In genomic region chr1:59481456-59482291, GRCm38 (mm10) we compare ENCODE assay signal across 8 mouse cellular contexts. TPM values are rescaled to one million over a fixed set of nuclear protein-coding genes. Genes with fewer than 3 reads are reported as not detected.
DNase-seq lines count a peak whose midpoint lies in the region; ATAC-seq and TF ChIP-seq lines count a peak whose summit lies in the region.

No protein-coding gene starts in this region.

- peak overlapping the region; percentile 32 for H3K4me3 ChIP-seq in cortical plate, adult 2 months (ENCODE audit: insufficient read depth, low read length)

- 0 out of 2 replicates have a peak, but pooled peaks have one; percentile 37 for TF ChIP-seq POLR2A in cortical plate, adult 2 months (IDR thresholded peaks at IDR 0.05; ENCODE audit: extremely low read depth, insufficient read depth, low read length)

- intact Hi-C loops in left cerebral cortex, postnatal 10 days (cut with DNase I), result loop anchor here (5.0 kb wide), 1 partner anchor 169 kb away; no protein-coding TSS in a partner anchor

- peak overlapping the region; percentile 76; the same call in 1 of the 2 replicates for H3K27ac ChIP-seq in cortical plate, adult 2 months (ENCODE audit: insufficient read depth, low read length)

- no peaks in the 10 kb centered on the region; the same call in 1 of the 2 replicates for H3K4me1 ChIP-seq in cortical plate, adult 2 months (ENCODE audit: control insufficient read depth, insufficient read depth, low read length)

- DNase-seq in gastrocnemius, postnatal 10 days, result peak; percentile 90
- DNase-seq in left cerebral cortex, postnatal 10 days (ENCODE audit: extremely low spot score in 1 of 2, low spot score in 2 of 2), result peak; percentile 89 to 94
- DNase-seq in right cerebral cortex, postnatal 25 days, result peak; percentile 82
- peak; percentile 94 to 96 for DNase-seq in urinary bladder, postnatal 4 days (ENCODE audit: low spot score in 2 of 2)

- no peak for TF ChIP-seq CTCF in cortical plate, adult 2 months (IDR thresholded peaks at IDR 0.05; ENCODE audit: extremely low read depth, insufficient read depth, low read length)

- ATAC-seq in activated CD4-positive, CD25-positive, alpha-beta regulatory T cell, adult 4 months, result peak; percentile 90
- peak; percentile 93 for ATAC-seq in inflammation-experienced regulatory T-cells, adult 6 months
- ATAC-seq in megakaryocyte-erythroid progenitor cell, adult 5-6 weeks (replicated peaks; ENCODE audit: low FRiP score, low TSS enrichment, poor library complexity, severe bottlenecking), result peak; percentile 89

RNA-seq across cellular contexts. Expression of gene Fzd7, which starts 0.6 kb away (rescaled TPM):
- not detected for polyA plus RNA-seq in activated CD4-positive, CD25-positive, alpha-beta regulatory T cell, adult 4 months (2017; shearing (Covaris generic))
- 3.2 and 3.3 TPM in 2 replicates for polyA plus RNA-seq in cortical plate, adult 2 months (2012; rRNA removed)
- total RNA-seq in gastrocnemius, postnatal 10 days (2021), result 10 to 100 TPM; 35.8 to 37.6 TPM
- under 1 TPM in 1 of 3 experiments, not detected in 2; 0.13 TPM for polyA plus RNA-seq in inflammation-experienced regulatory T-cells, adult 6 months (2017; shearing (Covaris generic))
- 1 to 10 TPM; 5.4 to 6.1 TPM for total RNA-seq in left cerebral cortex, postnatal 10 days (2021)
- total RNA-seq in megakaryocyte-erythroid progenitor cell, adult 5-6 weeks (2014; fragmentation: Nextera tagmentation), result 14.0 and 16.1 TPM in 2 replicates
- 15.4 and 18.0 TPM in 2 replicates for total RNA-seq in megakaryocyte-erythroid progenitor cell, adult 5-6 weeks (2017)

RNA-seq across cellular contexts. Expression of gene Gm973, which starts 34.4 kb away (rescaled TPM):
- not detected for polyA plus RNA-seq in activated CD4-positive, CD25-positive, alpha-beta regulatory T cell, adult 4 months (2017; shearing (Covaris generic))
- 9.8 and 11.5 TPM in 2 replicates for polyA plus RNA-seq in cortical plate, adult 2 months (2012; rRNA removed)
- total RNA-seq in gastrocnemius, postnatal 10 days (2021), result 1 to 10 TPM in 1 of 2 experiments, under 1 TPM in 1; 0.81 to 1.2 TPM
- 1 to 10 TPM in 1 of 3 experiments, not detected in 2; 1.8 TPM for polyA plus RNA-seq in inflammation-experienced regulatory T-cells, adult 6 months (2017; shearing (Covaris generic))
- total RNA-seq in left cerebral cortex, postnatal 10 days (2021), result 1 to 10 TPM; 4.6 to 4.8 TPM
- 3.1 and 14.2 TPM in 2 replicates for total RNA-seq in megakaryocyte-erythroid progenitor cell, adult 5-6 weeks (2014; fragmentation: Nextera tagmentation)
- total RNA-seq in megakaryocyte-erythroid progenitor cell, adult 5-6 weeks (2017), result 1.4 TPM in 1 of 2 replicates, not detected in the other

Comparison
In these comparisons a context has a peak if more than half of its experiments do, and no peak if none do; other contexts are left out.
1. Peak in every context shown above with its lines: DNase-seq, ATAC-seq, H3K4me3 ChIP-seq and H3K27ac ChIP-seq.